Mouse (Mus musculus): Measurements from ENCODE around the gene AC131692.1. TPM values are rescaled to one million over a fixed set of nuclear protein-coding genes. Genes with fewer than 3 reads are reported as not detected.
A peak's percentile ranks its signal among the peaks of the same experiment; 100 is the strongest.
"Not testable (repeated sequence)": the region's sequence is repeated elsewhere in the genome, so short reads cannot be mapped to it uniquely, and the experiment has no call there.

The AC131692.1 gene
- total RNA-seq, 2 experiments from 2014 or later, result 2.6 TPM; not detected in 1

DNA sequence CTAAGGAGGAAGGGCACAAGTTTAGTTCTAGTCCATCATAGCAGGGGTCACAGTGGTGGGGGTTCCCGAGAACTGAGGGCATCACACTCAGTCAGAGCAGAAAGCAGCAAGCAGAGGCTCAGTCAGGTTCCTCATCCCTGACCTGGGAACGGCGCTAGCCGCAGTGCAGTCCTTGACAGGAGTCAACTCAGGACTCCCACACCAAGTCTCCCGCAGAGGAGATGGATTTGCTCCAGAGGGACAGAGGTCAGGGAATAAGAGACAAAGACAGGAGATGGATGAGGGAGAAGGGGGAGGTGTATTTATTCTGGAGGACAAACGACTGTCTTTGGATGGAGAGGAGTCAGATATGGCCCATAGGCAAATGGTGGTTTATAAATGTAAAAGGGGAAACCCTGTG, 18.9 kb downstream of the AC131692.1 start:
- ATAC-seq (replicated peaks; ENCODE audit: low FRiP score, poor library complexity, severe bottlenecking), result no peak

DNA sequence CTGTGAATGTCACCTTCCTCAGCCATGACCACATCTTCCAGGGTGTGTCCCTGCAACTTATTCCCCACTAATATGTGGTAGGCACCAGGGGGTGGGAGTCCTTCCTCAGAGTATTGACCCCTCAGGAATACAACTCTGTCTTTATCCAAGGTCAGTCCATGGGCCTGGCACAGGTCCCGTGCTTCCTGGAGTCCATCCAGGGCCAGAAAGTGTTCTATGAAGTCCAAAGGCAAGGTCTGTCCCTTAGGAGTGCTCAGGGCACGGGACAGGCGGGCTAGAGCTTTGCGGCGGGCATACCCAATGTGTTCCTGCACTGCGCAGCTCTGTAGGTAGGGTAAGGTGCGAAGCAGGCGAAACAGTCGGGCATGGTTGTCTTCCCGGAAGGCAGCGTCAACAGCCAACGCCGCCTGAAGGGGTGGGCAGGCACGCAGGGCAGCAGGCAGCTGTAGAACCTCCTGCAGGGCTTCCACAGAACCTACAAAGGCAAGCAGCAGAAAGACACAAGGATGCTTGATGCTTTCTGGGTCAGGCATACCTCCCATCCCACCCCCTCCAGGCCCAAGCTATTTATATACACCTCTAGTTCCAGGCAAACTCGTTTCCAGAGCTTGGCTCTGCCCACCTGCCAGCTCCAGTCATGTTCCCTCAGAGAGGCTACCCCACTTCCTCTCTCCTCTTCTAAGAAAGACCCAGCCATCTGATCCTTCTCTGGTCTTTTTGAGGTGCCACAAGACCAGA, 22.1 kb downstream of the AC131692.1 start:
- ATAC-seq (replicated peaks; ENCODE audit: low FRiP score, poor library complexity, severe bottlenecking), result no peak

DNA sequence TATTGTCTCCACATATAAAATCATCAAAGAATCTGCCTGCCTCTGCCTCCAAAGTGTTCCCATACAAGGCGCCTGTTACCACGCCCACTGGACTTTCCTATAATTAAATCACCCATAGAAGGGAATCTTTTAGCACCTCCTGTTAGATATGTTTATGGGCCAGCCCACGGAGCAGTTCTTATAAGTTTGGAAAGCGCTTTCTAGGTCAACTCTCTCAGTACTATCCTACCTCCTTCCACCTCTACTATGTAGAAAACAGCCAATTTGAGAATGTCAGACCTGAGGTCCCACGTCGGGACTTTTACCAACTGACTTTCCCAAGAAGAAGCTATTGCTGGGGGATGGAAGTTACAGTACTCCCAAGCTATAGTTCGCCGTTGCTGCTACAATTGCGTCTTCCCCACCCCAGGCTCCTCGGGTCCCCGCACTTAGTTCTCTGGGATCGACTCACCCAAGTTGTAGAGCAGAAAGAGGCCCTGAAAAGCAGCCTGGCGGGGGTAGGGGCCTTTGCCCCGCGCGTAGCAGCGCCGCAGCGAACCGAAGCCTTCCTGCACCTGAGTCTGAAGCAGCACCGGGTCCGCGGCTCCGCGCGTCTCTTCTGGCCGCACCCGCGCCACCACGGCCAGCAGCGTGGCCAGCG, 23.2 kb downstream of the AC131692.1 start:
- ATAC-seq (replicated peaks; ENCODE audit: low FRiP score, poor library complexity, severe bottlenecking), result no peak

DNA sequence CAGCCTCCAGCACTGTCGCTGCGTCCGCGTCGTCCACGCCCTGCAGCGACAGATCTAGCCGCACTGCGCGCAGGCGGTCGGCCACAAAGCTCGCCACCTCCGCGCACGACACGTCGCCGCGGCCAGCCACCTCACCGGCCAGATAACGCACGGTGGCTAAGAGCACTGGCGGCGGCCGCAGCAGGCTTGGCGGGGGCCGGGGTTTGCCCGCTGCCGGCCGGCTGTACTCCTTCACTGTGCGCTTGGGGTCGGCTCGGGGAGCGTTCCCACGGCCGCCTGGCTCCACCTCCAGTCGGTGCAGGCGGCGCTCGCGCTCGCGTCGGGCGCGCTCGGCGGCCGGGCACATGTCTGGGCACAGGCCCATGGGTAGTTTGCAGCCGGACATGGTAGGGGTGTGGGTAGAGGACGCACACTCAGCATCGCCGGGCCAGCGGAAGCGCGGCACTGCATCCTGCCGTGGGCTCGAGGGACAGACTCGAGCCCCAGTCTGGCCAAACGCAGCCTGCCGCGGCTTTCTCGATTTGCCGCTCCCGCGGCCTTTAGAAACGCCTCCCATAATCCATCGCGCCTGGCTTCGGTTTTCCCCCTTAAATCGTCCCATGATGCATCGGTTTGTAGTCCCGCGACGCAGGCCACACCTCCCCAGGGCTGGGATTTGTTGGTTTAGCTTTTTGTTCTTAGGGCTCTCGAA, 23.9 kb downstream of the AC131692.1 start, which contains the start of gene Sac3d1:
TSS of gene Sac3d1 (minus strand) at position 665 of the 691 bp plus-strand sequence.
- peak; percentile 85 for ATAC-seq (replicated peaks; ENCODE audit: low FRiP score, poor library complexity, severe bottlenecking)

DNA sequence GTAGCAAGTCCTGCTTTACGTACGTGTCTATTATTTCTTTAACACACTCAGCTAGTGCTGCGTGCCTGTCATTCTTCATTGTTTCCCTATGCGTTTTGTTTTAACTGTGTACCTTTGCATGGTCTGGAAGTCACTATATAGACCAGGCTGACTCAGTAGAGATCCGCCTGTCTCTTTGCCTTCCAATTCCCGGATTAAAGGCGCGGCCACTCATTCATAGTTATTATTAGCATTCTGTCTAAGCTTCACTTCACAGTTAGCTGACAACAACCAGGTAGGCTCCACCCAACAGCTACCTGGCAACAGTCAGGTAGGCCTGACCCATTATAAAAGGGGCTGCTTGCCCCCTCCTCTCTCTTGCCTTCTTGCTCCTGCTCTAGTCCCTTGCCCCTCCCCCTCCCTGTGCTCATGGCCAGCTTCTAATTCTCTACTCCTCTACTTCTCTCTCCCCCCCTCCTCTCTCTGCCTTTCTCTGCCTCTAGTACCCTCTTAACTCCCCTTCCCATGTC, 24.5 kb downstream of the AC131692.1 start:
- peak; percentile 24 for ATAC-seq (replicated peaks; ENCODE audit: low FRiP score, poor library complexity, severe bottlenecking)

DNA sequence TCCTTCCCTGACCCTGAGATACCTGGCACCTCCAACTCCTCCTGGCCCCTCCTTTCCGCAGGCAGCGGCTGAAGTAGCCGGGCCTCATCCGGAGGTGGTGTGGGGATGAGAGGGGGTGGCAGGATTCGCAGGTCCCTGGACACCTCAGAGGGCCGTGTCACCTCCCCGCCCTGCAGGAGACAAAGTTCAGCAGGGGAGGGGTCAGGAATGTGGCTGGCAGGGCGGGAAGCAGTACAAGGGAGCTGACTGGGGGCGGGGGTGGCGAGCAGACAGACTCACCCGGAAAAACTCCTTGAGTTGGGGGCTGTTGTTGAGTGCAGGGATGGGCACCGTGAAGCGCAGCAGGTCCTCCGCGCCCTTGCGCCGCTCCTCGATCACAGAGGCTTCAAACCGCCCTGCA, 27.5 kb downstream of the AC131692.1 start:
- ATAC-seq (replicated peaks; ENCODE audit: low FRiP score, poor library complexity, severe bottlenecking), result no peak

DNA sequence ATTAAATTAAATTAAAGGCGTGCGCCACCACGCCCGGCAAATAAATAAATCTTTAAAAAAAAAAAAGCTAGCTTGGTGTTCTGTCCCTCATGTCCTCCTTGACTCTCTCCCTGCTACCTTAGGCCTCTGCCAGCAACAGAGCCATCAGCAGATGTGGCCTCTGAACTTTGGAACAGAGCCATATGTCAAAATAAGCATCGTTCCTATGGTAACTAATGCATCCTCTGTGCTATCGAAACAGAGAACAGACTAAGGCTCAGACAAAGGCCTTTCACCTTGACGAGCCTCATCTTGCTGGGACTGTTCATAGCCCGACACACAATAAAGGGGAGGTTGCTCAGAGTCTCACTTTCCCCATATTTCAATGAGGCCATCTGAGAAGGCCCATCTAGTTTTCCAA, 29.1 kb downstream of the AC131692.1 start:
- ATAC-seq (replicated peaks; ENCODE audit: low FRiP score, poor library complexity, severe bottlenecking), result no peak

DNA sequence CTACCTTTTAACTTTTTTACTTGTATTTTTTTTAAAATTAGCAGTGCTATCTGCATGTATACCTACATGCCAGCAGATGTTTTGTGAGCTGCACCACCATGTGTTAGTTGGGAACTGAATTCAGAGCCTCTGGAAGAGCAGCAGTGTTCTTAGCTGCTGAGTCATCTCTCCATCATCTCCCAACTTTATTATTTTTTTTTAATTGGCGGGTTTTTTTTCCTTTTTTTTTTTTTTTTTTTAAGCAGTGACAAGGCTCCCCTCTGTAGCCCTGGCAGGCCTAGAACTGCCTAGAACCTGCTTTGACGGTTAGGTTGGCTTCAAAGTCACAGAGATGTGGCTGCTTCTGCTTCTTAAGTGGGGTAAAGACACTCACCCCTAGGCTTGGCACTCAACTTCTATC, 30.7 kb downstream of the AC131692.1 start:
- ATAC-seq (replicated peaks; ENCODE audit: low FRiP score, poor library complexity, severe bottlenecking), result no peak

DNA sequence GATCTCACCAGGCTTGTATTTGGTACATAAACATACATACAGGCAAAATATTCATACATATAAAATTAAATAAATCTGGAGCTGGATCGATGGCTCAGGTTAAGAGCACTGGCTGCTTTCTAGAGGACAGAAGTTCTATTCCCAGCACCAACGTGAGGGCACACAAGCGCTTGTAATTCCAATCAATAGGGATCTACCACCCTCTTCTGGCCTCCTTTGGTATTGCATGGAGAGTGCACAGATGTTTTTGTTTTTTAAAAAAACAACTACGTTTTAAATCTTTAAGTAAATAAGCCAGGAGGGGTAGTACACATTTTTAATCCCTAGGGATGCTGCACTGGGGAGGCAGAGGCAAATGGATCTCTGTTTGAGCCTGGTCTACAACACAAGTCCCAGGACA, 32.1 kb downstream of the AC131692.1 start:
- peak; percentile 53 for ATAC-seq (replicated peaks; ENCODE audit: low FRiP score, poor library complexity, severe bottlenecking)

DNA sequence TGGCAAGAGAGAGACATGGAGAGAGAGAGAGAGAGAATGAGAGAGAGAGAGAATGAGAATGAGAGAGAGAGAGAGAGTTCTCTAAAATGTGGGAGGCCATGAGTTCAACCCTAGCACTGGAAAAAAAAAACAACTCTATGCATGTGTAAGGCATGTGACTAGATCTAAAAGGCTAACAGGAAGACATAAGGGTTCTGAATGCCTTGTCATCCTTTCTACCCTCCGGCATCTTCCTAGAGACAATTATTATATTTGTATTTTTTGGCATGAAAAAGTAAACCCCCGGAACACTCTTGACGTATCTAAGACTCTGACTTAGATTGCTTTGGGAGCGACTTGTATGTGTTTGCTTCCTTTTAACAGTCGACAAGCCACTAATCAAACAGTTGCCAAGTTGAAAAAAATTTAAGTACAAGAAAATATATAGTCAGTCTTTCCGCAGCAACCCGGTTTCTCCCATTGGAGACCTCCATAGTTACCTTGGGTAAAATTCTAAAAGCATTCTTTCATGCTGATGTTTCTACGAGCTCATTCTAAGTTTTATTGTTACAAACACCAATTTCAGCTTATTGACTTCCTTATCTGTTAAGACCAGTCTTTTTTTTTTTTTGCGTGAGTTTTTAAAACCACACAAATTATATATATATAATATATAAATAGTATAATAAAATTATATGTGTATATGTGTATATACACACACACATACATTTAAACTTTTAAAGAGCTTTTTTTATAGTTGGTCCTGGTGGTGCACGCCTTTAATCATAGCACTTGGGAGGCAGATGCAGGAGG, 32.8 kb downstream of the AC131692.1 start:
- no peak for ATAC-seq (replicated peaks; ENCODE audit: low FRiP score, poor library complexity, severe bottlenecking)

DNA sequence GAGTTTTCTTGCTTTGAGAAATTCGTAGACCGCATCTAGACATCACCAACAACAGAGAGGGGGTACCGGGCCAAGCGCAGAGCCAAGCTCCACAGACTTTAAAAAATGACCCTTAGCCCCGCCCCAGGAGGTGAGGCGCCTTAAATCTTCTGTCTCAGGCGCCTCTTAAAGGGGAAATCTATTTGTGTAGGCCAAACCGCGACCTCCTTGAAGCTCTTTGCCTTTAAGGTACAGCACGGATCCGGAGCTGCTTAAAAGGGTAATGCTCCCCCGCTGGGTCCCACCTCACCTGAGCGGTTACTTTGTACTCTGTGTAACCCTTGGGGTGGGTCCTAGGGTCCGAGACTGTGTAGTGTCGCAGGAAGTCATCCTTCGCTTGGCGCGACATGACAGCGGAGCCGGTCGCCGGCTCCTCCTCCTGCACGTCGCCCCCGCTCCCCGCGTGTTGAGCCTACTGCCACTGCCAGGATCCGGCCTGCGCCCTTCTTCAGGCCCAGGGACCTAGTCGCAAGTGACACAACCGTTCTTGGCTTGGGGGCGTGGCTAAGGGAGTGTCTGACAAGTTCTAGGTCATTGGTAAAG, 33.6 kb downstream of the AC131692.1 start, which contains the start of gene Snx15:
TSS of gene Snx15 (minus strand) at position 545 of the 582 bp plus-strand sequence.
- ATAC-seq (replicated peaks; ENCODE audit: low FRiP score, poor library complexity, severe bottlenecking), result peak; percentile 80

DNA sequence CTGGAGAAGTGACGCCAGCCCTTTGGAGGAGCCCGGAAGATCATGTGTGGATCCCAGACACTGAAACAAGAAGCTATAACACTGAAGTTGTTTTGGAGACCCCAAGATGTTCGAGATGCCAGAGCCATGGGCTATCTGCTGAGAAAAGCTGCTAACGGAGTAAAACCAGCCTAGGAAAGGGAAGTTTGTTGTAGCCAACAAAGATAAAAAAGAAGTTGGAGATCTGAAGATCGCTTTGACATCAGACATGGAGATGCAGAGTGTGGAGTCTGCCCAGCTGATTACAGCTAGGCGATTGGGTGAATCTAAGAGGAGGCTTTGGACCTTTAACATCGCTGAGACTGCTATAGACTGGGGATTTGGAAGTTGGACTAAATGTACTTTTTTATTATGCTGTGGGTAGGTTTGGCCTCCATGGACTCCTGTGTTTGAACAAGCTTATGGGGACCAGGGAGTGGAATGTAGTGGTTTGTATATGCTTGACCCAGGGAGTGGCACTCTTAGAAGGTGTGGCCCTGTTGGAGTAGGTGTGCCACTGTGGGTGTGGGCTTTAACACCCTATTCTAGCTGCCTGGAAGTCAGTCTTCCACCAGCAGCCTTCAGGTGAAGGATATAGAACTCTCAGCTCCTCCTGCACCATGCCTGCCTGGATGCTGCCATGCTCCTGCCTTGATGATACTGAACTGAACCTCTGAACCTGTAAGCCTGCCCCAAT, 36.4 kb downstream of the AC131692.1 start:
- ATAC-seq (replicated peaks; ENCODE audit: low FRiP score, poor library complexity, severe bottlenecking), result not testable (repeated sequence)

DNA sequence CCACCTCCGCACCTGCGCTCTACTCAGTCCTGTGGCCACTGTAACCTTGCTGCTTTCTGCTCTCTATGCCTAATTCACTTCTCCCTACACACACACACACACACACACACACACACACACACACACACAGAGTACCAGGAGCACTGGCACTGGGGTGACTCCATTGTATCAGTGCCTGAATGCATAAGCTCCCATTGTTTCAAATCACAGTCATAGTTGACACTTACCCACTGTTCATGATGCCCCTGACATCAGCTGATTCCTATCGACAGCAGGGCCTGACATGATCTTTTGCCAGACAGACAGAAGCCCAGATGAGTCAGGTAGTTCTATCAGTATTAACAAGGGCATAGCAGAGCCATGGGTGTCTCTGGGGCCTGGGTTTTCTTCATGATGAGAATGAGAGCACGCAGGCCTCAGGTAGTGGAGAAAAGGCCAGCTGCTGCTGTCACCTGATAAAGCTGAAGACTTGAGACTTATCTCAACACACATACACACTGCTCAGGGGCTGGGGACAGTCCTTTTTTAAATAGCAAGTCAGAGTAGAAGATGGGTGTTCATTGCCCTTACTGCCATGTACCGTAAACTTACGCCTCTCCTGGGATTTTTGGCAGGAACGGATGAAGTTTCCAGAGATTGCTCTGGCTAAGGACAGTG, 38.1 kb downstream of the AC131692.1 start:
- ATAC-seq (replicated peaks; ENCODE audit: low FRiP score, poor library complexity, severe bottlenecking), result peak; percentile 75

DNA sequence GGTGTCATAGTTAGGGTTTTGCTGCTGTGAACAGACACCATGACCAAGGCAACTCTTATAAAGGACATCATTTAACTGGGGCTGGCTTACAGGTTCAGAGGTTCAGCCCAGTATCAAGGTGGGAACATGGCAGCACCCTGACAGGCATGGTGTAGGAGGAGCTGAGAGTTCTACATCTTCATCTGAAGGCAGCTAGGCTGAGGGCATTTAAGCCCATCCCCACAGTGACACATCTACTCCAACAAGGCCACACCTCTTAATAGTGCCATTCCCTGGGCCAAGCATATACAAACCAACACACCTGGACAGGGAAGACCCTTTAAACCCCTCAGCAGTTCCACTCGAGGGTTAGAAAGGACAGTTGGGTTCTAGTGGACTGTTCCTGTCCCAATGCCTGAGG, 39.0 kb downstream of the AC131692.1 start:
- 0 out of 2 replicates have a peak, but pooled peaks have one; percentile 21 for ATAC-seq (replicated peaks; ENCODE audit: low FRiP score, poor library complexity, severe bottlenecking)

DNA sequence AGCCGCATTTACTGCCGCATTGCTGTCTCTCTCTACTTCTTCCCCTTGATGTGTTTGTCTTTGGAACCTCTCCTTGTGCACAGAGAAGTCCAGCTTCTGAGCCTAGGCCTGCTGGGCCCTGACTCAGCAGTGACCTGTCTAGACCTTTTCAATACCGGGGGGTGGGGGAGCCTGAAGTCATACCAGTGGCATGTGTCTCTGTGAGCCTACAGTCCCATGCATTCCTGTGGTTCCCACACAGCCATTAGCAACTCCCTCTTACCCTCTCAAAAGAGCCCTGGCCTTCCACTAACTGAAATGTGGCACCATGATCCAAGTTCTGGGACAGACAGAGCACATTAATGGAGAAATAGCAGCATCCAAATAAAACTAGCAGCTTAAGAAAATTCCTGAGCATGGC, 42.2 kb downstream of the AC131692.1 start:
- no peak for ATAC-seq (replicated peaks; ENCODE audit: low FRiP score, poor library complexity, severe bottlenecking)

DNA sequence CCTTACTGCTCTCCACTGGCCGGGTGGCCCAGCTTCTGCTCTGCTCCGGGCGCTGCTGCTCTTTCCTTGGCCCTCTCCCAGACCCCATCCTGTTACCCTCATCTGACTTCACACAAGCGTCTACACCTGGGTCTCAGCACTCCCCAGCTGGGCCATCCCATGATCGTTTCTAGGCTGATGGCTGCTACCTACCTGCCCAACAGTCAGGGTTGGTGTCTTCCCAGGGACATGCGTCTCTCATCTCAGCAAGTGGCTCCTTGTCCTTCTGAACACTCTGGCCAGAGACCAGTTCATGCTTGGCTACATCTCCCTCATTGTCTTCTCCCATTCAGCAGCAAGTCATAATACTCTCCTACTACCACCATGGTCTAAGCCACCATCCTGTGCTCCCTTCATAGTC, 45.5 kb downstream of the AC131692.1 start:
- no peak for ATAC-seq (replicated peaks; ENCODE audit: low FRiP score, poor library complexity, severe bottlenecking)

DNA sequence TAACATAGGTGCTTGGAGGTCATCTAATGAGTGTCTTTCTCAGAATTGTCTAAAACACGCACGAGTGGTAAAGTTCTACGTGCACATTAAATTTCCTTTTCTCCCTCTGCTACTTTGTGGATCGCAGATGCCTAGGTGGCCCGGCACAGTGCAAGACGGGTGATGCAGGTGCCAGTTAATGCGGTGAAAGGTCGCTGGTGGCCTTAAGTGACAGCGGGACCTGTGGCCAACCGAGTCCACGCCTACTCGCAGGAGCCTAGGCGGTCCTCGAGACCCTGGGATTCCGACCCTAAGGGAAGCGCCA, 46.1 kb downstream of the AC131692.1 start:
- peak; percentile 38 for ATAC-seq (replicated peaks; ENCODE audit: low FRiP score, poor library complexity, severe bottlenecking)

DNA sequence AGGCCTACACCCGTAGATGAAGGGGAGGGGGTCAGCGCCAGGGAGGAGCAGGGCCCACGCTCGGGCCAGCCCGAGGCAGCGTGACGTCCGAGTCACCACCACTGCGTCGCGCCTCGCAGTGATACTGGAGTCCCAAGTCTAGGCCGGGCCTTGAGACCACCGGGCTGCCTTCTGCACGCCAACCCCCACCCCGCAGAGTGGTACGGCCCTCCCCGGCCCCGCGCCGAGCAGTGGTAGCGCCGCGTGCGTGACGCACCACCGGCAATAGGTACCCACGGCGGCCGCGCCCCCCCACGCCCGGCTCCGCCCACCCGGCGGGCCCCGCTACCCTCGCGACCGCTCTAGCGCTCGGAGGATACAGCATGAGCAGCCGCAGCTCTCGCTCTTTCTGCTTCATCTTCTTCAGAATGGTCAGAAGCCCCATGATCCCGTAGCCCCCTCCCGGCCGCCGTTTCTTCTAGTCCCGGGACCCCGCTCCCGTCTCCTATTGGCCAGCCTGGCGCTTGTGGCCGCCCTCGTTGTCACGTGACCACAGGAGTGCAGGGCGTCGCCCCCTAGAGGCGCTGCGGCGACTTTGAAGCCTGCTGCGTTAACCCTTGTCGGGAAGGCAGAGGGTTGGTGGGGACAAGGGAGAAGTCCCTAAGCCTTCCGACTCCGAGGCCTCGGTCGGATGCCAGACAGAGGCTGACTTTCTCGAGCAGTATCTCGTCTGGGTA, 46.6 kb downstream of the AC131692.1 start, which contains the start of gene Batf2:
TSS of gene Batf2 (plus strand) at position 306 of the 716 bp plus-strand sequence.
- peak; percentile 88 for ATAC-seq (replicated peaks; ENCODE audit: low FRiP score, poor library complexity, severe bottlenecking)

All from erythroblast, adult 5-6 weeks (primary cell).